Mouse (Mus musculus) retina, postnatal 1 day (tissue): ENCODE measurements around the gene Ecpas.

Experiments
- DNase-seq: peaks from one replicate; pipeline ENCODE4 v3.0.0-alpha.2; 2012

Ecpas gene

GRCm38 (mm10) chr4:58910175-58911068 lies 2.1 kb downstream of the Ecpas start:
- no peak for DNase-seq

- no peak for DNase-seq
Measured at GRCm38 (mm10) chr4:58907453-58907852, 5.1 kb downstream of the Ecpas start.

GRCm38 (mm10) chr4:58898318-58898717 lies 14.2 kb downstream of the Ecpas start:
- DNase-seq: no peak

GRCm38 (mm10) chr4:58897436-58897835 lies 15.1 kb downstream of the Ecpas start:
- no peak for DNase-seq

- no peak for DNase-seq
Measured at GRCm38 (mm10) chr4:58894399-58894798, 18.1 kb downstream of the Ecpas start.

GRCm38 (mm10) chr4:58890035-58890782 lies 22.3 kb downstream of the Ecpas start:
- no peak for DNase-seq

GRCm38 (mm10) chr4:58888568-58888967 lies 24.0 kb downstream of the Ecpas start:
- DNase-seq: no peak

- DNase-seq: no peak
Measured at GRCm38 (mm10) chr4:58887626-58888025, 24.9 kb downstream of the Ecpas start.

- DNase-seq: no peak
Measured at GRCm38 (mm10) chr4:58886778-58887177, 25.8 kb downstream of the Ecpas start.

- DNase-seq: no peak
Measured at GRCm38 (mm10) chr4:58885341-58885740, 27.2 kb downstream of the Ecpas start.

GRCm38 (mm10) chr4:58883841-58884240 lies 28.7 kb downstream of the Ecpas start:
- DNase-seq: no peak

- DNase-seq: no peak
Measured at GRCm38 (mm10) chr4:58874373-58874772, 38.2 kb downstream of the Ecpas start.

GRCm38 (mm10) chr4:58867242-58867641 lies 45.3 kb downstream of the Ecpas start:
- DNase-seq: no peak

GRCm38 (mm10) chr4:58832908-58833307 lies 79.6 kb downstream of the Ecpas start:
- no peak for DNase-seq

- DNase-seq: no peak
Measured at GRCm38 (mm10) chr4:58825921-58826320, 86.6 kb downstream of the Ecpas start.

GRCm38 (mm10) chr4:58787616-58788015 lies 124.9 kb downstream of the Ecpas start, which contains the start of gene Olfr267:
Gene Olfr267, minus strand, starts transcription at chr4:58787716.
- DNase-seq: no peak

- DNase-seq: no peak
Measured at GRCm38 (mm10) chr4:58786659-58787058, 125.9 kb downstream of the Ecpas start.

GRCm38 (mm10) chr4:58763417-58763816 lies 149.1 kb downstream of the Ecpas start:
- no peak for DNase-seq

- DNase-seq: peak; percentile 39
Measured at GRCm38 (mm10) chr4:58749510-58749909, 163.0 kb downstream of the Ecpas start.

- DNase-seq: peak; percentile 27
Measured at GRCm38 (mm10) chr4:58749101-58749500, 163.4 kb downstream of the Ecpas start.
